Mouse (Mus musculus): ENCODE measurements around the gene Gtf2ird2. TPM values are rescaled to one million over a fixed set of nuclear protein-coding genes. Genes with fewer than 3 reads are reported as not detected.

Gene Gtf2ird2
- total and polyA plus RNA-seq, 3 experiments: 3.6 to 4.6 TPM; not detected in 1

GRCm38 (mm10) chr5:134166642-134167041 is 17.2 kb upstream of the Gtf2ird2 start:
- Histone ChIP-seq H3K9ac (ENCODE audit: control insufficient read depth, low read depth, low read length, poor library complexity, severe bottlenecking) (no peak overlapping the region), H3K27ac (ENCODE audit: control insufficient read depth, low read depth, low read length) (no peak overlapping the region), H3K36me3 (ENCODE audit: control insufficient read depth in 1 of 2, insufficient read depth in 2 of 2, low read length in 2 of 2) (peaks cover 0 to 13% of the 10 kb centered on the region in 2 experiments; a peak in 2 of 4 replicates), H3K79me2 (ENCODE audit: control insufficient read depth, insufficient read depth, low read length, poor library complexity) (no peaks in the 10 kb centered on the region), H3K27me3 (ENCODE audit: control insufficient read depth in 1 of 2, insufficient read depth in 2 of 2, low read length in 2 of 2) (no peaks in the 10 kb centered on the region), H3K4me1 (ENCODE audit: control insufficient read depth in 1 of 2, insufficient read depth in 2 of 2, low read length in 2 of 2) (no peaks in the 10 kb centered on the region), H3K4me3 (ENCODE audit: control insufficient read depth in 1 of 2, insufficient read depth in 1 of 2, low read depth in 2 of 2, low read length in 2 of 2) (no peak overlapping the region), H3K9me3 (replicated peaks; ENCODE audit: insufficient read depth, low read length) (no peaks in the 10 kb centered on the region)
- no peak for DNase-seq (ENCODE audit: low read depth, low spot score)
- TF ChIP-seq E2F4 (IDR thresholded peaks at IDR 0.05; ENCODE audit: borderline replicate concordance, low read depth, low read length) (no peak), ZKSCAN1 (IDR thresholded peaks at IDR 0.05; ENCODE audit: low read depth, low read length) (no peak), USF2 (IDR thresholded peaks at IDR 0.05; ENCODE audit: borderline replicate concordance in 1 of 2, insufficient read depth in 1 of 2, low read depth in 1 of 2, low read length in 2 of 2) (no peak), MAX (IDR thresholded peaks at IDR 0.05; ENCODE audit: low read length) (no peak), CTCF (IDR thresholded peaks at IDR 0.05 in 2 of 3, conservative IDR thresholded peaks at IDR 0.05 in 1 of 3; ENCODE audit: control insufficient read depth in 1 of 3, insufficient read depth in 1 of 3, low read depth in 2 of 3, low read length in 3 of 3, poor library complexity in 1 of 3, severe bottlenecking in 1 of 3) (no peak), MYB (IDR thresholded peaks at IDR 0.05; ENCODE audit: low read depth, low read length) (no peak), MXI1 (IDR thresholded peaks at IDR 0.05; ENCODE audit: low read depth, low read length) (no peak), TBP (IDR thresholded peaks at IDR 0.05; ENCODE audit: low read depth, low read length) (no peak), MAZ (IDR thresholded peaks at IDR 0.05; ENCODE audit: low read depth, low read length) (no peak), SMC3 (IDR thresholded peaks at IDR 0.05; ENCODE audit: low read depth, low read length) (no peak)

- H3K4me3 ChIP-seq (ENCODE audit: control insufficient read depth in 1 of 2, insufficient read depth in 1 of 2, low read depth in 2 of 2, low read length in 2 of 2): no peak overlapping the region
- H3K9me3 ChIP-seq (replicated peaks; ENCODE audit: insufficient read depth, low read length): no peaks in the 10 kb centered on the region
- TF ChIP-seq RCOR1 (IDR thresholded peaks at IDR 0.05; ENCODE audit: low read depth, low read length) (no peak), POLR2AphosphoS5 (IDR thresholded peaks at IDR 0.05; ENCODE audit: borderline replicate concordance, low read depth, low read length) (0 out of 2 replicates have a peak, but pooled peaks have one; percentile 22)
- H3K9ac ChIP-seq (ENCODE audit: control insufficient read depth, low read depth, low read length, poor library complexity, severe bottlenecking): no peak overlapping the region
- no peak overlapping the region for H3K27ac ChIP-seq (ENCODE audit: control insufficient read depth, low read depth, low read length)
- no peaks in the 10 kb centered on the region for H3K27me3 ChIP-seq (ENCODE audit: control insufficient read depth in 1 of 2, insufficient read depth in 2 of 2, low read length in 2 of 2)
- peaks cover 0 to 13% of the 10 kb centered on the region in 2 experiments; a peak in 2 of 4 replicates for H3K36me3 ChIP-seq (ENCODE audit: control insufficient read depth in 1 of 2, insufficient read depth in 2 of 2, low read length in 2 of 2)
- no peak for DNase-seq (ENCODE audit: low read depth, low spot score)
- no peaks in the 10 kb centered on the region for H3K4me1 ChIP-seq (ENCODE audit: control insufficient read depth in 1 of 2, insufficient read depth in 2 of 2, low read length in 2 of 2)
- no peaks in the 10 kb centered on the region; the same call in 1 of the 2 replicates for H3K79me2 ChIP-seq (ENCODE audit: control insufficient read depth, insufficient read depth, low read length, poor library complexity)
Observed at GRCm38 (mm10) chr5:134168033-134168432, 15.8 kb upstream of the Gtf2ird2 start.

GRCm38 (mm10) chr5:134169231-134169630 is 14.6 kb upstream of the Gtf2ird2 start:
- no peak for TF ChIP-seq CHD1 (IDR thresholded peaks at IDR 0.05; ENCODE audit: low read depth, low read length)
- no peak for TF ChIP-seq KAT2A (conservative IDR thresholded peaks at IDR 0.05; ENCODE audit: low read depth, low read length)
- no peak for TF ChIP-seq TAL1 (IDR thresholded peaks at IDR 0.05; ENCODE audit: low read length)
- no peak for TF ChIP-seq ELF1 (IDR thresholded peaks at IDR 0.05; ENCODE audit: low read depth, low read length)
- no peak for TF ChIP-seq POLR2AphosphoS2 (IDR thresholded peaks at IDR 0.05; ENCODE audit: low read length)
- no peak for TF ChIP-seq POLR2A (IDR thresholded peaks at IDR 0.05; ENCODE audit: control insufficient read depth in 1 of 2, insufficient read depth in 1 of 2, low read depth in 1 of 2, low read length in 2 of 2, poor library complexity in 1 of 2)
- TF ChIP-seq TBP (IDR thresholded peaks at IDR 0.05; ENCODE audit: low read depth, low read length): no peak
- no peak for TF ChIP-seq NRF1 (IDR thresholded peaks at IDR 0.05; ENCODE audit: insufficient read depth, low read depth, low read length, poor library complexity, severe bottlenecking)
- no peak for TF ChIP-seq ZNF384 (IDR thresholded peaks at IDR 0.05; ENCODE audit: low read depth, low read length)
- Histone ChIP-seq H3K4me3 (ENCODE audit: control insufficient read depth in 1 of 2, insufficient read depth in 1 of 2, low read depth in 2 of 2, low read length in 2 of 2) (no peak overlapping the region), H3K36me3 (ENCODE audit: control insufficient read depth in 1 of 2, insufficient read depth in 2 of 2, low read length in 2 of 2) (peaks cover under 1 to 9% of the 10 kb centered on the region in 2 experiments), H3K79me2 (ENCODE audit: control insufficient read depth, insufficient read depth, low read length, poor library complexity) (peaks cover 5% of the 10 kb centered on the region), H3K27ac (ENCODE audit: control insufficient read depth, low read depth, low read length) (no peak overlapping the region), H3K9me3 (replicated peaks; ENCODE audit: insufficient read depth, low read length) (no peaks in the 10 kb centered on the region), H3K27me3 (ENCODE audit: control insufficient read depth in 1 of 2, insufficient read depth in 2 of 2, low read length in 2 of 2) (no peaks in the 10 kb centered on the region), H3K4me1 (ENCODE audit: control insufficient read depth in 1 of 2, insufficient read depth in 2 of 2, low read length in 2 of 2) (peaks cover 0 to 4% of the 10 kb centered on the region in 2 experiments; a peak in 1 of 4 replicates), H3K9ac (ENCODE audit: control insufficient read depth, low read depth, low read length, poor library complexity, severe bottlenecking) (no peak overlapping the region)
- no peak for DNase-seq (ENCODE audit: low read depth, low spot score)

Measured in MEL (cell line).